Mouse (Mus musculus) heart, embryonic 13.5 days (tissue): ENCODE measurements around the gene Mogs. TPM values are rescaled to one million over a fixed set of nuclear protein-coding genes. Genes with fewer than 3 reads are reported as not detected.

Experiments
- ATAC-seq: fragments of 200-750 bp; cut with Nextera tagmentation; 2 replicates; pipeline ENCODE4 v1.8.0; 2017; ENCODE audit warnings: moderate TSS enrichment; ENCODE audit not compliant: insufficient number of reproducible peaks, low FRiP score, low TSS enrichment; ENCODE audit errors: extremely low read depth
- H3K27ac ChIP-seq: fragments of 300-500 bp; sonication (generic); replicated peaks from 2 replicates; pipeline ENCODE4 v1.5.1; 2015; ENCODE audit warnings: moderate library complexity, mild to moderate bottlenecking, inconsistent platforms
- H3K27me3 ChIP-seq: fragments of 300-500 bp; sonication (generic); replicated peaks from 2 replicates; pipeline ENCODE4 v1.6.1; 2015; ENCODE audit warnings: mild to moderate bottlenecking, inconsistent platforms
- H3K36me3 ChIP-seq: fragments of 300-500 bp; sonication (generic); 2 replicates; pipeline ENCODE4 v1.6.1; 2015; ENCODE audit warnings: mild to moderate bottlenecking, inconsistent platforms
- H3K4me1 ChIP-seq: fragments of 300-500 bp; sonication (generic); 2 replicates; pipeline ENCODE4 v1.6.1; 2015; ENCODE audit warnings: inconsistent platforms
- H3K4me2 ChIP-seq: fragments of 300-500 bp; sonication (generic); 2 replicates; pipeline ENCODE4 v1.6.1; 2015; ENCODE audit warnings: inconsistent platforms, mild to moderate bottlenecking, moderate library complexity
- H3K4me3 ChIP-seq: fragments of 300-500 bp; sonication (generic); 2 replicates; pipeline ENCODE4 v1.5.1; 2015; ENCODE audit warnings: moderate library complexity, mild to moderate bottlenecking, inconsistent platforms
- H3K9ac ChIP-seq: fragments of 300-500 bp; sonication (generic); 2 replicates; pipeline ENCODE4 v1.6.1; 2015; ENCODE audit warnings: inconsistent platforms, mild to moderate bottlenecking, moderate library complexity
- H3K9me3 ChIP-seq: fragments of 300-500 bp; sonication (generic); 2 replicates; pipeline ENCODE4 v1.6.1; 2016; ENCODE audit warnings: inconsistent platforms
- WGBS: fragments of 180-500 bp; shearing (Covaris S2); methylation state at CpG from one replicate; pipeline ENCODE4 v1.1.7; 2015; ENCODE audit warnings: mixed read lengths; 5-methylcytosine and 5-hydroxymethylcytosine counted together
- polyA plus RNA-seq: library from polyadenylated mRNA; unstranded; fragments of >200 nt; fragmentation: Nextera tagmentation; extraction: Ambion mirVana; gene quantifications from 2 replicates; pipeline ENCODE4 v1.2.1, GENCODE M21; 2015

Mogs gene
- polyA plus RNA-seq, 1 experiment from 2014 or later: 18.5 TPM

- Histone ChIP-seq H3K4me2 (no peak overlapping the region), H3K36me3 (no peaks in the 10 kb centered on the region), H3K4me3 (no peak overlapping the region), H3K27me3 (peaks cover 53% of the 10 kb centered on the region), H3K9ac (no peak overlapping the region), H3K4me1 (peaks cover 18% of the 10 kb centered on the region), H3K9me3 (no peaks in the 10 kb centered on the region), H3K27ac (no peak overlapping the region)
- ATAC-seq: no peak
- WGBS: 75% methylated on average over 2 of the region's 2 CpGs
Observed at GRCm38 (mm10) chr6:83098411-83098810, 16.9 kb upstream of the Mogs start.

- peak; percentile 64 for ATAC-seq
- WGBS: under 1% methylated on average over 25 of the region's 25 CpGs
- H3K36me3 ChIP-seq: peaks cover 7% of the 10 kb centered on the region; the same call in 1 of the 2 replicates
Observed at GRCm38 (mm10) chr6:83101316-83101687, 14.0 kb upstream of the Mogs start, which contains the start of the genes Ccdc142 and Gm42688. TSS of gene Ccdc142 (plus strand) at chr6:83101601. TSS of gene Gm42688 (plus strand) at chr6:83101617.

DNA sequence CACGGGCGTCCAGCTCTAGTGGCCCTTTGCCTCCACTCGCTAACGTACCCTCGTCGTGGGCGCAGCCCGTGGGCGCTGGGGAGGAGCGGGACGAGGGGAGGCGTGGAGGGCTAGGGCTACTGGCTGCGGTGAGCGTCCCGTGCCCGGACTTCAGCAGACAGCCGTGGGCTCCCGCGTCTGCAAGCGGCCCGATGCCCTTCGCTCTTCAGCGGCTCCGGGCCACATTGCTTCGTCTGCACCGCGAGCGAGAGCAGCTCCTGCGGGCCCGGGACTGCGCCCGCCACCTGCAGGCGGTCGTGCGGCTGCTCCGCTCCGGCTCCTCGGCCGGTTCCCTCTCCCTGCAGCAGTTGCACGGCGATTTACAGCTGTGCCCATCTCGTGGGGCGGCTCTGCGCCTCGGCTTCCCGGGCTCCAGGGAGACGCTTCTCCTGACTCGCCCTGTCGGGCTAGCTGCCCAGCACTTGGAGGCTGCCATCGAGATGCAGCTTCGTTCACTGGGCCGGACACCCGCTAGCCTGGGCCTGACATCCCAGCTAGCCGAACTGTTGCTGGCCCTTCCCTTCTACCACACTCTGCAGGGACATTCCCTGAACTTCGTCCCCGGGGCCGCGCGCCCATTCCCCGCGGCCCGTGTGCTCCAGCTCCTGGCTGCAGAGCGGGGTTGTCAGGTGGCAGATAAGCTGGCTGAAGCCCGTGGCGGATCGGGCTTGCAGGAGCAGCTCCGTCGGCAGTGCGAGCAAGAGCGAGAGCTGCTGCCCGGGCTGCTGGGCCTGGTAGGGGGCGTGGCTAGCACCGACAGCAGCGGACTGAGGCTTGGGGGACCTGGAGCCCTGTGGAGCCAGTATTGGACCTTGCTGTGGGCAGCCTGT, 13.4 kb upstream of the Mogs start:
- Histone ChIP-seq H3K9me3 (no peaks in the 10 kb centered on the region), H3K27me3 (peaks cover 30% of the 10 kb centered on the region), H3K4me1 (peaks cover 19% of the 10 kb centered on the region), H3K36me3 (peaks cover 12% of the 10 kb centered on the region), H3K27ac (peak overlapping the region; percentile 81), H3K4me3 (peak overlapping the region; percentile 77), H3K4me2 (peak overlapping the region; percentile 100), H3K9ac (peak overlapping the region; percentile 88)
- WGBS: under 1% methylated on average over 73 of the region's 74 CpGs
- ATAC-seq: peak; percentile 66

More at GRCm38 (mm10) chr6:83101316-83101687, 14.0 kb upstream of the Mogs start, which contains the start of the genes Ccdc142 and Gm42688:
- H3K27ac ChIP-seq: peak within 1 kb of the TSS; percentile 81
- peaks cover 36% of the 10 kb centered on the region for H3K27me3 ChIP-seq
- H3K4me3 ChIP-seq: peak within 1 kb of the TSS; percentile 77
- H3K4me1 ChIP-seq: peaks cover 19% of the 10 kb centered on the region
- H3K9ac ChIP-seq: peak within 1 kb of the TSS; percentile 88
- H3K9me3 ChIP-seq: no peaks in the 10 kb centered on the region
- peak within 1 kb of the TSS; percentile 100 for H3K4me2 ChIP-seq

- H3K4me1 ChIP-seq: peaks cover 25% of the 10 kb centered on the region
- H3K36me3 ChIP-seq: peaks cover 17% of the 10 kb centered on the region
- WGBS: 41% methylated on average over 11 of the region's 11 CpGs
- no peaks in the 10 kb centered on the region for H3K9me3 ChIP-seq
- H3K9ac ChIP-seq: peak overlapping the region; percentile 88
- peaks cover 22% of the 10 kb centered on the region for H3K27me3 ChIP-seq
- H3K4me3 ChIP-seq: peak overlapping the region; percentile 77
- H3K27ac ChIP-seq: no peak overlapping the region
- ATAC-seq: no peak
- peak overlapping the region; percentile 100 for H3K4me2 ChIP-seq
Observed at GRCm38 (mm10) chr6:83103130-83103650, 12.1 kb upstream of the Mogs start.

DNA sequence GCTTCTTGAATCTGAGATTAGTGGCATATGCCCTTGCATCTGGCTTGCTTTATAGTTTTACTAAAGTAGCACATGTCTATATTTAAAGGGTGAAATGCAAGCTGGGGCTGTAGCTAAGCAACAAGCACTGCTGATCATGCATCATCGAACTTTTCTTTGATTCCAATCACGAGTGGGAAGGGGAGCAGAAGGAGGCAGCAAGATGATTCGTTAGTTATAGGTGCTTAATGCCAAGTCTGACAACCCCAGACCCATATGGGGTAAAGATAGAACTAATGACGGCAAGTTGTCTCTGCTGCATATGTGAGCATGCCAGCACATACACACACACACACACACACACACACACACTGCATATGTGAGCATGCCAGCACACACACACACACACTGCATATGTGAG, 11.1 kb upstream of the Mogs start:
- Histone ChIP-seq H3K4me1 (peaks cover 30% of the 10 kb centered on the region), H3K27ac (no peak overlapping the region), H3K4me3 (no peak overlapping the region), H3K27me3 (peaks cover 13% of the 10 kb centered on the region), H3K9me3 (no peaks in the 10 kb centered on the region), H3K4me2 (no peak overlapping the region), H3K36me3 (peaks cover 17% of the 10 kb centered on the region), H3K9ac (no peak overlapping the region)
- 81% methylated on average over 4 of the region's 4 CpGs for WGBS
- no peak for ATAC-seq

DNA sequence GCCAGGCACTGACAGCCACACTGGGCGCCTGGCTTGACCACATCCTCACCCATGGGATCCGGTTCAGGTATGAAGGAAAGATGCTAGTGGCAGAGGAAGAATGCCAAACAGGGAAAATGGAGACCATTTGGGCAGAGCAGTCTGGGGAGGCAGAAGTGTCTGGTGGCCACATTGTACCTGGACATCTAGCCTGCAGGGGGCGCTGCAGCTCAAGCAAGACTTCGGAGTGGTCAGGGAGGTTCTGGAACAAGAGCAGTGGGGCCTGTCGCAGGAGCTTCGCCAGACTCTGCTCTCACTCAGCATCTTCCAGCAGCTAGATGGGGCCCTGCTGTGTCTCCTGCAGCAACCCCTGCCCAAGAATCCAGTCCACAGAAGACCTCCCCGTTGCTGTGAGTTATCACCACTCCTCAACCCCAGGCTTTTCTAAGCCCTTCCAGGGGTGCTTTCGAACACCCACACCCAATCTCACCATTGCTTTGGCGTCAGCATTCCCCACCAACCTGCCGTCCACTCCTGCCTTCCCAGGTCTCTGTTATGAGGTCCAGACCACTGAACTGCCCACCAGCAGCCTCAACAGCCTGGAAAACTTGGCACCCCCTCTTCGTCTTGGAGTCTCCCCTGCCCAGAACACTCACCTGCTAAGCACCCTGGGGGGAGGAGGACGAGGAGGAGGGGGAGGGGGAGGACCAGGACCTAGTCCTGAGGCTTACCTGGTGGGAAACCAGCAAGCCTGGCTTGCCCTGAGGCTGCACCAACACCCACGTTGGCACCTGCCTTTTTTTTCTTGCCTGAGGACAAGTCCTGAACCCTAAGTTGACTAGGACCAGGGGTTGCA, 7.5 kb upstream of the Mogs start:
- ATAC-seq: no peak
- Histone ChIP-seq H3K4me3 (peak overlapping the region; percentile 92), H3K27me3 (no peaks in the 10 kb centered on the region), H3K9ac (peak overlapping the region; percentile 97), H3K9me3 (no peaks in the 10 kb centered on the region), H3K27ac (peak overlapping the region; percentile 87; the same call in 1 of the 2 replicates), H3K36me3 (peaks cover 37% of the 10 kb centered on the region), H3K4me1 (peaks cover 41% of the 10 kb centered on the region), H3K4me2 (peak overlapping the region; percentile 94)
- WGBS: 33% methylated on average over 13 of the region's 13 CpGs

DNA sequence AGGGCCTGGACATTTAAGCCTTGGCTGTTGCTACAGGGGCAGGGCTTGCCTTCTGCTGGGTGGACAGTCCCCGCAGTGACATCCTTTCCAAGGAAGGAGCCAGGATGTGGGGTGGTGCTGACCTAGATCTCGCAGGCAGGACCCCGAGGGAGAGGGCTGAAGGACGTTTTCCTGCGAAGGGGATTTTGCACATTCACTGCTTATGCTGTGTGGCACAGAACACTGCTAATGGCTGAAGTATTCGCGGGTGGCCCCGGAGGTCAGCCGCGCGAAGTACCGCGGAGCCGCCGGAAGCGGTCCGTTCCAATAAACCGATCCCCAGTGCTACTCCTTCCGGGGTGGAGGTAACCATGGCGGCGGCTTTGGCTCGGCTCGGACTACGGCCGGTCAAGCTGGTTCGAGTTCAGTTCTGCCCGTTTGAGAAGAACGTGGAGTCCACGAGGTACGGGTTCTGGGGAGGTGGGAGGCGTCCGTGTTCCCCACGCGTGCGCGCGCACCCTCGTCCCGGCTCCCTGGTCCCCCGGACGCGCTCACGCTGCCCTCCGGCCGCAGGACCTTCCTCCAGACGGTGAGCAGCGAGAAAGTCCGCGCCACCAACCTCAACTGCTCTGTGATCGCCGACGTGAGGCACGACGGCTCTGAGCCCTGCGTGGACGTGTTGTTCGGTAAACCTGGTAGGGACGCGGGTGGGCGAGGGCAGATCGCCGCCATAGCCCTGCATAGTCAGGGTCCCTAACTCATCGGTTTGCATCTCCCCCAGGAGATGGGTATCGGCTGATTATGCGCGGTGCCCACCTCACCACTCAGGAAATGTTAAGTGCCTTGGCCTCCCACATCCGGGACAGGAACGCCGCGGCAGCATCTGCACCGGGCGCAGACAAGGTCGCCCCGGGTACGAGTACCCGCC, 6.3 kb upstream of the Mogs start, which contains the start of gene Mrpl53:
Gene Mrpl53, plus strand, starts transcription at position 279 of the 907 bp plus-strand sequence.
- H3K36me3 ChIP-seq: peaks cover 37% of the 10 kb centered on the region
- peak within 1 kb of the TSS; percentile 87 for H3K27ac ChIP-seq
- WGBS: under 1% methylated on average over 76 of the region's 76 CpGs

GRCm38 (mm10) chr6:83111510-83112136, 3.7 kb upstream of the Mogs start:
- Histone ChIP-seq H3K27ac (peak overlapping the region; percentile 33), H3K4me1 (peaks cover 50% of the 10 kb centered on the region), H3K4me2 (peak overlapping the region; percentile 35), H3K4me3 (no peak overlapping the region), H3K27me3 (no peaks in the 10 kb centered on the region), H3K36me3 (peaks cover 27% of the 10 kb centered on the region), H3K9ac (peak overlapping the region; percentile 38; the same call in 1 of the 2 replicates), H3K9me3 (no peaks in the 10 kb centered on the region)
- no peak for ATAC-seq
- 67% methylated on average over 4 of the region's 4 CpGs for WGBS

More for the DNA sequence above, 6.3 kb upstream of the Mogs start, which contains the start of gene Mrpl53:
- Histone ChIP-seq H3K4me3 (peak within 1 kb of the TSS; percentile 92), H3K9me3 (no peaks in the 10 kb centered on the region), H3K4me2 (peak within 1 kb of the TSS; percentile 94), H3K9ac (peak within 1 kb of the TSS; percentile 97), H3K4me1 (peaks cover 34% of the 10 kb centered on the region), H3K27me3 (no peaks in the 10 kb centered on the region)
- peak; percentile 62 for ATAC-seq

DNA sequence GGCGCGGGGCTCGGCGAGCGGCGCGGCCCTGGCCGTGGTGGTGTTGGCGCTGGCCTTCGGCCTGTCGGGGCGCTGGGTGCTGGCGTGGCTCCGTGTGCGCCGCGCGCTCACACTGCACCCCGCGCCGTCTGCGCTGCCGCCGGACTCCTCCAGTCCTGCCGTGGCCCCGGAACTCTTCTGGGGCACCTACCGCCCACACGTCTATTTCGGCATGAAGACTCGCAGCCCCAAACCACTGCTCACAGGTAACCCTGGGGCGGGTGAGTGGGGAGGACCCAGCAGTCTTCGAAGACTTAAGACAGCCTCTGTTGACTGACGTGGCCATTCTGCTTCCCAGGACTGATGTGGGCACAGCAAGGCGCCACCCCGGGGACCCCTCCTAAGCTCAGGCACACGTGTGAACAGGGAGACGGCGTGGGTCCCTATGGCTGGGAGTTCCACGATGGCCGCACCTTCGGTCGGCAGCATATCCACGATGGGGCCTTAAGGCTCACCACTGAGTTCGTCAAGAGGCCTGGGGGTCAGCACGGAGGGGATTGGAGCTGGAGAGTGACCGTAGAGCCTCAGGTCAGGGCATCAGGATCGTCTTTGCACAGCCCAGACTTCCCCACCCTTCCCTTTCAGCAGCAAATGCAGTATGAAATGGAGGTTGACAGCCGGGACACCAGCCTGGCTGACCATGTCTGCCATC, 531 bp downstream of the Mogs start:
- Histone ChIP-seq H3K27ac (peak overlapping the region; percentile 84), H3K9me3 (no peaks in the 10 kb centered on the region), H3K4me2 (peak overlapping the region; percentile 98), H3K27me3 (no peaks in the 10 kb centered on the region), H3K9ac (peak overlapping the region; percentile 93), H3K4me1 (peaks cover 55% of the 10 kb centered on the region), H3K4me3 (peak overlapping the region; percentile 80), H3K36me3 (peaks cover 43% of the 10 kb centered on the region)
- WGBS: 1% methylated on average over 44 of the region's 48 CpGs
- ATAC-seq: no peak
